Mouse (Mus musculus): ENCODE measurements around the gene Arhgef16. TPM values are rescaled to one million over a fixed set of nuclear protein-coding genes. Genes with fewer than 3 reads are reported as not detected.

Gene Arhgef16
- polyA plus RNA-seq (2014; fragmentation: Illumina TruSeq; extraction: RNeasy Lipid Tissue Mini Kit (QIAGEN cat#74804); ENCODE audit: insufficient read depth, low read depth, low replicate concordance), result 5.9 TPM

DNA sequence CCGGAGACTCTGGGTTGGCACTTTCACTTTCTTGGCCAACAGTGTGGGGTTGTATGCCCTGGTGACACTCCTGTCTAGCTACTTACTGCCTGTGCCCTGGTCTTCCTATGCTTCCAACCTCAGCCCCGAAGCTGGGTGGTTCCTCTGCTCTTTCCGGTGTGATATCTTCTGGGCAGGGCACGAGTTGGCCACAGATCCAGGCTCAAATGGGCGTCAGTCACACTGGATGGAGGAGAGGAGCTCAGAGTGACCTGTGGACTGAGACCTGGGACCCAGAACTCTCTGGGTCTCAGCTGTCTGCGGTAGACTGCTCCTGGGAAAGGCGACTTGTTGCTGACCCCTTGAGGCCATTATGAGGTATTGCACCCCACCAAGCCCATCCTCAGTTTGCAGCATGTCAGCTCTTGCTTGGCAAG is at the start of gene Arhgef16:
Gene Arhgef16 (minus strand): TSS at position 211 of the 416 bp plus-strand sequence.

DNA sequence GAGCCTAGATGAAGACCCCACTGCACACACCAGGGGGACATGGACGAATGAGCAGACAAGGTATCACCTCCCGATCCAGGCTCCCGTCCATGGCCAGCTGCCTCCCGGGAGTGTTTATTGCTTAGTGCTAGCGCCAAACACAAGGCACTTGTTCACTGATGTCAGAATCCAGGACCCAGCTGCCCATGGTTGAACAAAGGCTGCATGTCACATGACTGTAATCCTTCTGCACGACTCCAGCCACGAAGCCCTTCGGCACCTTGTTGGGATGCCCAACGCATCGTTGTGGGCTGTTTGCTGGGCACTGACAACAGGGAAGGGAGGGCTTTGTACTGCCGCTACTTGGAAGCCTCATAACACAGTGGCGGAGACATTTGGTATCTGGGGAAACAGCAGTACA is 34.3 kb upstream of the Arhgef16 start, which contains the start of gene B230104I21Rik:
Gene B230104I21Rik (plus strand): TSS at position 367 of the 400 bp plus-strand sequence.

Other genes starting within 250 kb of the Arhgef16 start
- 2.7 TPM for gene Trp73, start 161.5 kb downstream of the Arhgef16 start, polyA plus RNA-seq (2014; fragmentation: Illumina TruSeq; extraction: RNeasy Lipid Tissue Mini Kit (QIAGEN cat#74804); ENCODE audit: insufficient read depth, low read depth, low replicate concordance)
- 11.6 TPM for gene Wrap73, start 159.3 kb downstream of the Arhgef16 start, polyA plus RNA-seq (2014; fragmentation: Illumina TruSeq; extraction: RNeasy Lipid Tissue Mini Kit (QIAGEN cat#74804); ENCODE audit: insufficient read depth, low read depth, low replicate concordance)
- 190 TPM for gene Tprgl, start 141.0 kb downstream of the Arhgef16 start, polyA plus RNA-seq (2014; fragmentation: Illumina TruSeq; extraction: RNeasy Lipid Tissue Mini Kit (QIAGEN cat#74804); ENCODE audit: insufficient read depth, low read depth, low replicate concordance)
- 26.4 TPM for gene Megf6, start 130.9 kb downstream of the Arhgef16 start, polyA plus RNA-seq (2014; fragmentation: Illumina TruSeq; extraction: RNeasy Lipid Tissue Mini Kit (QIAGEN cat#74804); ENCODE audit: insufficient read depth, low read depth, low replicate concordance)
- not detected for gene B230104I21Rik, start 34.5 kb upstream of the Arhgef16 start, polyA plus RNA-seq (2014; fragmentation: Illumina TruSeq; extraction: RNeasy Lipid Tissue Mini Kit (QIAGEN cat#74804); ENCODE audit: insufficient read depth, low read depth, low replicate concordance)

Data from lung, adult 10 weeks (tissue).